Mouse (Mus musculus) ES-Bruce4 (cell line): ENCODE measurements around the gene Cd96. TPM values are rescaled to one million over a fixed set of nuclear protein-coding genes. Genes with fewer than 3 reads are reported as not detected.
A peak's percentile ranks its signal among the peaks of the same experiment; 100 is the strongest.

Experiments used
- H3K27ac ChIP-seq: 2 replicates; pipeline ENCODE4 v1.5.1; 2012; ENCODE audit warnings: low read length, inconsistent platforms; ENCODE audit not compliant: insufficient read depth
- H3K27me3 ChIP-seq: 2 replicates; pipeline ENCODE4 v1.6.1; 2012; ENCODE audit warnings: mild to moderate bottlenecking, low read length, inconsistent platforms; ENCODE audit not compliant: control insufficient read depth, poor library complexity, insufficient read depth, severe bottlenecking
- H3K36me3 ChIP-seq: 2 replicates; pipeline ENCODE4 v1.6.1; 2012; ENCODE audit warnings: inconsistent platforms, mild to moderate bottlenecking, low read length, moderate library complexity; ENCODE audit not compliant: control insufficient read depth, poor library complexity, insufficient read depth, severe bottlenecking
- H3K4me1 ChIP-seq: one replicate; pipeline ENCODE4 v1.8.1; 2011; ENCODE audit warnings: low read length; ENCODE audit not compliant: control insufficient read depth, insufficient read depth
- H3K4me3 ChIP-seq: 2 replicates; pipeline ENCODE4 v1.5.1; 2011; ENCODE audit warnings: low read depth, mild to moderate bottlenecking, low read length
- H3K9ac ChIP-seq: 2 replicates; pipeline ENCODE4 v1.6.1; 2012; ENCODE audit warnings: low read depth, mild to moderate bottlenecking, inconsistent platforms; ENCODE audit not compliant: poor library complexity, severe bottlenecking
- H3K9me3 ChIP-seq: replicated peaks from 2 replicates; pipeline ENCODE4 v1.6.1; 2012; ENCODE audit warnings: mild to moderate bottlenecking, low read length, inconsistent platforms; ENCODE audit not compliant: control insufficient read depth, poor library complexity, insufficient read depth, severe bottlenecking
- CTCF ChIP-seq: IDR thresholded peaks from one replicate; pipeline ENCODE4 v1.8.1; 2011; ENCODE audit warnings: low read depth, low read length
- EP300 ChIP-seq: IDR thresholded peaks from 2 replicates; pipeline ENCODE4 v1.6.1; 2011; ENCODE audit warnings: low read depth, low read length; ENCODE audit not compliant: insufficient read depth
- POLR2A ChIP-seq: IDR thresholded peaks from one replicate; pipeline ENCODE4 v1.8.1; 2011; ENCODE audit warnings: low read length; ENCODE audit not compliant: insufficient read depth
- polyA plus RNA-seq: library from polyadenylated mRNA; stranded (reverse); fragments of >200 nt; gene quantifications from 2 replicates; pipeline ENCODE4 v1.2.4, GENCODE M21; 2011; ENCODE audit warnings: low read depth; ENCODE audit not compliant: missing spikeins, insufficient read depth, insufficient read length

Cd96 gene
- polyA plus RNA-seq, 1 experiment: not detected

DNA sequence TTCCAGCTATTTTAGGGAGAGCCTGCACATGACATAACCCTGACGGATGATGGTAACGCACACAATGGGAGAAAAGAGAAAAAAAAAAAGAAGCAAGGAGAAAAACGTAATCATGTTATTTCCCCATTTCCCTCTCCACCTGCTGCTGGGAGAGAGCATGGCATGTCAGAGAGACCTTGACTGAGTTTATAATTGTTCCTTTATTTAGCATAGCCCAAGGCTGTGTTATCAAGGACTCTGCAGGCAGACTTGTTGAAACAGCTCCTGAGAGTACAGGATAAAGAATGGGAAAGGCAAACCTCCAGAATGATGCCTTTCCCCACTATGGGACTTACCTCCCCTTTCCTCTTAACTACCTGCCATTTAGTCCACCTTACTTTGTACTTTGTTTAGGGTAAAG is 26.9 kb upstream of the Cd96 start:
- H3K36me3 ChIP-seq: no peaks in the 10 kb centered on the region

DNA sequence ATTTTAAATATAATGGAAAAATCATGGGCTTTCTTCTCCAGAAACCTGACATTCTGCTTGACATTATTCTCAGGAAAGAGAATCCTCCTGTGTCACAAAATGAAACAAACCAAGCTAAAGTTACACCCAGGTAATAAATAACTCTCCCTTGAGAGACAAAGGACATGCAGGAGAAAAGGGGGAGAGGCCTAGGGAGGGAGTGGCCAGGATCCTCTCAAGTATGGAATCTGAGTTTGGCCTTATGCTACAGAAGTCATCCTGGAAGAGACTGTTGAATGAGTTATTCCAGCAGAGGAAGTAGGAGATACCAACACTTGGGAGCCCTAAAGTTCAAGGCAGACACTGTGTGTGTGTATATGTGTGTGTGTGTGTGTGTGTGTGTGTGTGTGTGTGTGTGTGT is 2.2 kb upstream of the Cd96 start:
- Histone ChIP-seq H3K36me3 (no peaks in the 10 kb centered on the region), H3K27me3 (no peaks in the 10 kb centered on the region), H3K9me3 (no peaks in the 10 kb centered on the region), H3K9ac (no peak overlapping the region), H3K27ac (no peak overlapping the region), H3K4me1 (no peaks in the 10 kb centered on the region), H3K4me3 (no peak overlapping the region)
- no peak for TF ChIP-seq CTCF
- no peak for TF ChIP-seq POLR2A
- TF ChIP-seq EP300: no peak

More for the DNA sequence above, 26.9 kb upstream of the Cd96 start:
- no peak overlapping the region for H3K9ac ChIP-seq
- TF ChIP-seq POLR2A (no peak), CTCF (no peak), EP300 (no peak)
- no peaks in the 10 kb centered on the region for H3K27me3 ChIP-seq
- no peaks in the 10 kb centered on the region for H3K4me1 ChIP-seq
- no peaks in the 10 kb centered on the region for H3K9me3 ChIP-seq
- no peak overlapping the region for H3K4me3 ChIP-seq
- H3K27ac ChIP-seq: no peak overlapping the region

DNA sequence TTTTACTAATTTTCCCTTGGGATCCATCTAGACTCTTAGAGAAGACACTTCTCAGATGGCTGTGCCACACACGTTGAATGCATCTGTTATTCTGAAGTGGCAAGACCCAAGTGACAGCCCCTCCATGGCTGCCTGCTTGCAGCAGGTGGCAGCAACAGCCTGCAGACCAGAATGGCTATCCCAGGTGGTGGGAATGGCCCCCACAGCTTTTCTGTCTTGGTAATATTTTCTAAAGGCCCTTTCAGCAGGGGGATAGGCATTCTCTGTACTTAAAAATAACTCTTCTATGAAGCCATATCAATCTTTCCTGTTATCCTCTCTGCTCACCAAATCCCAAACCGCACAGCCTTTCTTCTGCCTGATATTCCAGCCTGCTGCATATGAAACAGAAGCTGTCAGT is 1.4 kb upstream of the Cd96 start:
- no peak for TF ChIP-seq POLR2A
- peak; percentile 40 for TF ChIP-seq CTCF
- Histone ChIP-seq H3K36me3 (no peaks in the 10 kb centered on the region), H3K4me3 (no peak overlapping the region), H3K4me1 (no peaks in the 10 kb centered on the region), H3K27ac (no peak overlapping the region), H3K9me3 (no peaks in the 10 kb centered on the region), H3K27me3 (no peaks in the 10 kb centered on the region), H3K9ac (no peak overlapping the region)

DNA sequence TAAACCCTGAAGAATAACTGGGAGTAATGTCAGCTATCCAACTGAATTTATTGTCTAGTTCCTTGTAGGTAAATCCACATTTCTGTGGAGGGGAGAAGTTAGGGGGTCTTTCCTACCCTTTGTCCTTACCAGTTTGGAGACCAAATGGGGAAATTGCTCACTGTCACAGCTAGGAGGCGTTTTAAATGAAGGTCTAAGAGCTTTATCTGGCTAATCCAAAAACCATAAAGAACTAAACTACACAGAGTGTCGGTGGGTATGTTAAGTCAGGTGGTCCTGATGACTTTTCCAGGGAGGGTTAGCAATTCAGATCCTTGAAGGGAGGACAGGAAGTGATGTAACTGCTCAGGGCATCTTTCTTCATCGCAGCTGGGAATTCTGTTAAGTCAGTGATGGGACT is 556 bp upstream of the Cd96 start:
- H3K9ac ChIP-seq: no peak overlapping the region
- no peaks in the 10 kb centered on the region for H3K9me3 ChIP-seq
- H3K36me3 ChIP-seq: no peaks in the 10 kb centered on the region
- no peak for TF ChIP-seq EP300
- no peak for TF ChIP-seq CTCF
- no peak for TF ChIP-seq POLR2A
- H3K4me1 ChIP-seq: no peaks in the 10 kb centered on the region
- H3K4me3 ChIP-seq: no peak overlapping the region
- no peak overlapping the region for H3K27ac ChIP-seq
- no peaks in the 10 kb centered on the region for H3K27me3 ChIP-seq

DNA sequence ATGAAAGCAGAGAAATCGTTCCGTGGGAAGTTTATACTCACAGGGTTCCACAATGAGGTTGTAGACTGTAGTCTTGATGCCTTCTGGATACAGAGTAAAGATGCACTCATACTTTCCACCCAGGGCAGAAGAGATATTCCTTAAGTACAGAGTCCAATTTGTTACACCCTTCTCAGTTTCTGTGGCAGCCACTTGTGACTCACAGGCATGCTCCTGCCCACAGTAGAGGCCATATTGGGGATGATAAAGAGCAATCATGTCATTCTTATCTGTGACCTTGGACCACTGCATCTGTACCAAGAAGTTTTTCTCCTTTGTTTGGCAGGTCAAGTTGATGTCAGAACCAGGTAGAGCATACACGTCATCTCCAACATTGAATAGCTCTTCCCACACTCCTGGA is 2.4 kb downstream of the Cd96 start:
- Histone ChIP-seq H3K9me3 (no peaks in the 10 kb centered on the region), H3K4me3 (no peak overlapping the region), H3K27me3 (no peaks in the 10 kb centered on the region), H3K27ac (no peak overlapping the region), H3K9ac (no peak overlapping the region), H3K36me3 (no peaks in the 10 kb centered on the region), H3K4me1 (no peaks in the 10 kb centered on the region)
- TF ChIP-seq EP300 (no peak), CTCF (no peak), POLR2A (no peak)

DNA sequence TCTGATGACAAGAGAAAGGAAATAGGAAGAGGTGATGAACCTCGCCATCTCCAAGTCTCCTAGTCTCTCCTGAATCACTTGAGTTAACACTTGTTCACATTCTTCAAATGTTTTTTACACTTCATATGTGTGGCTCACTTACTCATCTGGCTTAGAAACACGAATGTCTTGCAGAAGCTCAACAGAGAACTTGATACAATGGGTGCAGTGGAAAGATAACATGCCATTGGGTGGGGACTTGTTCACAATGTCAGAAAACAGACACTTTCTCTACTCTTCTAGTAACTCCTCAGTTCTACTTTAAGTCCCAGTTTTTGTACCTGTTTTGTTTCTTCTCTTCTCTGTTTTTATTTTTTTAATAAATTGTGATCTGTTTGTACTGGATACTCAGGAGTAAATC is 5.3 kb downstream of the Cd96 start:
- TF ChIP-seq EP300: no peak
- no peak for TF ChIP-seq CTCF
- no peak for TF ChIP-seq POLR2A
- Histone ChIP-seq H3K36me3 (no peaks in the 10 kb centered on the region), H3K27ac (no peak overlapping the region), H3K4me3 (no peak overlapping the region), H3K27me3 (no peaks in the 10 kb centered on the region), H3K9ac (no peak overlapping the region), H3K9me3 (no peaks in the 10 kb centered on the region), H3K4me1 (no peaks in the 10 kb centered on the region)

DNA sequence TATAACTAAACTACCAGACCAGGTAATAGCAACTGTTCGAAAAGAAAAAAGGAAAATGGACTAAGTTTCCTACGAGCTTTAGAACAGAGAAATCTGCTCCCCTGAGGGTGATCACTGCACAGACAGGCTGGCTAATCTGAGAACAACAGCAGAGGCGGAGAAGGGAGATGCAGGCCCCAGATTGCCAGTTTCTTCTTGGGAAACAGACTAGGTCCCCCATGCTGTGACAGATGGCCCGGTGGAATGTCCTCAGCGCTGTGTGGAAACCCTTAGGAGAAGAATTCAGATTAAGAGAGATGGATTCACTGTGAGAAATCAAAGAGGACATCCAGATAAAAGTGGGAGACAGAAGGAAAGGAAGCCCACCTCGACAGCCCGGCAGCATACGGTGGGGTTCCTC is 10.5 kb downstream of the Cd96 start:
- no peaks in the 10 kb centered on the region for H3K36me3 ChIP-seq
- H3K4me3 ChIP-seq: no peak overlapping the region
- TF ChIP-seq CTCF (no peak), EP300 (no peak), POLR2A (no peak)
- no peaks in the 10 kb centered on the region for H3K27me3 ChIP-seq
- H3K9me3 ChIP-seq: no peaks in the 10 kb centered on the region
- H3K27ac ChIP-seq: no peak overlapping the region
- no peaks in the 10 kb centered on the region for H3K4me1 ChIP-seq
- no peak overlapping the region for H3K9ac ChIP-seq
